Mouse (Mus musculus): ENCODE data around the gene Adgrv1. TPM values are rescaled to one million over a fixed set of nuclear protein-coding genes. Genes with fewer than 3 reads are reported as not detected.

The Adgrv1 gene
- polyA plus RNA-seq, 1 experiment from 2014 or later, result 1.5 TPM

- H3K36me3 ChIP-seq, result no peaks in the 10 kb centered on the region
- no peak overlapping the region for H3K4me3 ChIP-seq
- no peaks in the 10 kb centered on the region for H3K9me3 ChIP-seq (replicated peaks)
- WGBS, result 67% methylated on average over 4 of the region's 4 CpGs
- ATAC-seq (ENCODE audit: insufficient number of reproducible peaks, low FRiP score), result no peak
- no peak overlapping the region for H3K9ac ChIP-seq
- no peak overlapping the region for H3K27ac ChIP-seq (ENCODE audit: poor library complexity, severe bottlenecking)
- no peak overlapping the region for H3K4me2 ChIP-seq
- H3K4me1 ChIP-seq (replicated peaks), result no peaks in the 10 kb centered on the region
- no peaks in the 10 kb centered on the region for H3K27me3 ChIP-seq (replicated peaks)
These were observed 451.5 kb downstream of the Adgrv1 start for GRCm38 (mm10) chr13:81181459-81181858.

- Histone ChIP-seq H3K4me2 (no peak overlapping the region), H3K4me1 (replicated peaks) (no peaks in the 10 kb centered on the region), H3K27ac (ENCODE audit: poor library complexity, severe bottlenecking) (no peak overlapping the region), H3K9me3 (replicated peaks) (no peaks in the 10 kb centered on the region), H3K4me3 (no peak overlapping the region), H3K36me3 (no peaks in the 10 kb centered on the region), H3K9ac (no peak overlapping the region), H3K27me3 (replicated peaks) (no peaks in the 10 kb centered on the region)
- 65% methylated on average over 4 of the region's 4 CpGs for WGBS
- ATAC-seq (ENCODE audit: insufficient number of reproducible peaks, low FRiP score), result no peak
These were observed 456.1 kb downstream of the Adgrv1 start for GRCm38 (mm10) chr13:81176820-81177219.

- no peak overlapping the region for H3K9ac ChIP-seq
- H3K4me1 ChIP-seq (replicated peaks), result no peaks in the 10 kb centered on the region
- no peak overlapping the region for H3K27ac ChIP-seq (ENCODE audit: poor library complexity, severe bottlenecking)
- H3K9me3 ChIP-seq (replicated peaks), result no peaks in the 10 kb centered on the region
- H3K4me2 ChIP-seq, result no peak overlapping the region
- H3K27me3 ChIP-seq (replicated peaks), result no peaks in the 10 kb centered on the region
- no peak overlapping the region for H3K4me3 ChIP-seq
- no peaks in the 10 kb centered on the region for H3K36me3 ChIP-seq
- ATAC-seq (ENCODE audit: insufficient number of reproducible peaks, low FRiP score), result no peak
- 66% methylated on average over 3 of the region's 3 CpGs for WGBS
These were observed 456.9 kb downstream of the Adgrv1 start for GRCm38 (mm10) chr13:81176071-81176470.

- Histone ChIP-seq H3K36me3 (no peaks in the 10 kb centered on the region), H3K27me3 (replicated peaks) (no peaks in the 10 kb centered on the region), H3K4me1 (replicated peaks) (no peaks in the 10 kb centered on the region), H3K9me3 (replicated peaks) (no peaks in the 10 kb centered on the region), H3K4me2 (no peak overlapping the region), H3K9ac (no peak overlapping the region), H3K4me3 (no peak overlapping the region), H3K27ac (ENCODE audit: poor library complexity, severe bottlenecking) (no peak overlapping the region)
- 69% methylated on average over 3 of the region's 3 CpGs for WGBS
- no peak for ATAC-seq (ENCODE audit: insufficient number of reproducible peaks, low FRiP score)
These were observed 461.8 kb downstream of the Adgrv1 start for GRCm38 (mm10) chr13:81171115-81171514.

GRCm38 (mm10) chr13:81167450-81167849 is 465.5 kb downstream of the Adgrv1 start:
- H3K36me3 ChIP-seq, result no peaks in the 10 kb centered on the region
- H3K4me1 ChIP-seq (replicated peaks), result no peaks in the 10 kb centered on the region
- no peak overlapping the region for H3K27ac ChIP-seq (ENCODE audit: poor library complexity, severe bottlenecking)
- no peak overlapping the region for H3K4me3 ChIP-seq
- no peak for ATAC-seq (ENCODE audit: insufficient number of reproducible peaks, low FRiP score)
- H3K27me3 ChIP-seq (replicated peaks), result no peaks in the 10 kb centered on the region
- 78% methylated on average over 6 of the region's 6 CpGs for WGBS
- H3K9ac ChIP-seq, result no peak overlapping the region
- H3K4me2 ChIP-seq, result no peak overlapping the region
- no peaks in the 10 kb centered on the region; the same call in 1 of the 2 replicates for H3K9me3 ChIP-seq (replicated peaks)

GRCm38 (mm10) chr13:81159808-81160207 is 473.1 kb downstream of the Adgrv1 start:
- 75% methylated on average over 2 of the region's 2 CpGs for WGBS
- H3K4me1 ChIP-seq (replicated peaks), result no peaks in the 10 kb centered on the region
- H3K4me2 ChIP-seq, result no peak overlapping the region
- no peak overlapping the region for H3K27ac ChIP-seq (ENCODE audit: poor library complexity, severe bottlenecking)
- H3K9ac ChIP-seq, result no peak overlapping the region
- no peaks in the 10 kb centered on the region for H3K27me3 ChIP-seq (replicated peaks)
- no peak overlapping the region for H3K4me3 ChIP-seq
- H3K36me3 ChIP-seq, result no peaks in the 10 kb centered on the region
- no peaks in the 10 kb centered on the region; the same call in 1 of the 2 replicates for H3K9me3 ChIP-seq (replicated peaks)
- no peak for ATAC-seq (ENCODE audit: insufficient number of reproducible peaks, low FRiP score)

GRCm38 (mm10) chr13:81155322-81155721 is 477.6 kb downstream of the Adgrv1 start:
- H3K4me3 ChIP-seq, result no peak overlapping the region
- no peaks in the 10 kb centered on the region for H3K36me3 ChIP-seq
- no peaks in the 10 kb centered on the region for H3K27me3 ChIP-seq (replicated peaks)
- ATAC-seq (ENCODE audit: insufficient number of reproducible peaks, low FRiP score), result peak; percentile 66; the same call in 1 of the 2 replicates
- H3K4me1 ChIP-seq (replicated peaks), result no peaks in the 10 kb centered on the region
- H3K27ac ChIP-seq (ENCODE audit: poor library complexity, severe bottlenecking), result no peak overlapping the region
- no peak overlapping the region for H3K4me2 ChIP-seq
- H3K9ac ChIP-seq, result no peak overlapping the region
- no peaks in the 10 kb centered on the region for H3K9me3 ChIP-seq (replicated peaks)

- WGBS, result 67% methylated on average over 1 of the region's 1 CpGs
- no peaks in the 10 kb centered on the region for H3K36me3 ChIP-seq
- no peak for ATAC-seq (ENCODE audit: insufficient number of reproducible peaks, low FRiP score)
- no peaks in the 10 kb centered on the region for H3K9me3 ChIP-seq (replicated peaks)
- H3K27ac ChIP-seq (ENCODE audit: poor library complexity, severe bottlenecking), result no peak overlapping the region
- no peak overlapping the region for H3K9ac ChIP-seq
- H3K4me3 ChIP-seq, result no peak overlapping the region
- no peaks in the 10 kb centered on the region for H3K4me1 ChIP-seq (replicated peaks)
- no peak overlapping the region for H3K4me2 ChIP-seq
- no peaks in the 10 kb centered on the region for H3K27me3 ChIP-seq (replicated peaks)
These were observed 488.5 kb downstream of the Adgrv1 start for GRCm38 (mm10) chr13:81144434-81144833.

GRCm38 (mm10) chr13:81142268-81142884 is 490.6 kb downstream of the Adgrv1 start:
- H3K4me2 ChIP-seq, result no peak overlapping the region
- WGBS, result 83% methylated on average over 6 of the region's 6 CpGs
- no peaks in the 10 kb centered on the region for H3K4me1 ChIP-seq (replicated peaks)

GRCm38 (mm10) chr13:81136652-81137422 is 496.1 kb downstream of the Adgrv1 start:
- no peak overlapping the region for H3K4me2 ChIP-seq
- no peaks in the 10 kb centered on the region for H3K36me3 ChIP-seq
- H3K27me3 ChIP-seq (replicated peaks), result no peaks in the 10 kb centered on the region
- ATAC-seq (ENCODE audit: insufficient number of reproducible peaks, low FRiP score), result peak; percentile 34; the same call in 1 of the 2 replicates
- no peak overlapping the region for H3K4me3 ChIP-seq
- H3K9me3 ChIP-seq (replicated peaks), result no peaks in the 10 kb centered on the region
- H3K27ac ChIP-seq (ENCODE audit: poor library complexity, severe bottlenecking), result no peak overlapping the region
- WGBS, result 47% methylated on average over 11 of the region's 11 CpGs
- peaks cover 35% of the 10 kb centered on the region for H3K4me1 ChIP-seq (replicated peaks)
- no peak overlapping the region for H3K9ac ChIP-seq

More at GRCm38 (mm10) chr13:81142268-81142884, 490.6 kb downstream of the Adgrv1 start:
- no peaks in the 10 kb centered on the region for H3K9me3 ChIP-seq (replicated peaks)
- no peak overlapping the region for H3K27ac ChIP-seq (ENCODE audit: poor library complexity, severe bottlenecking)
- no peaks in the 10 kb centered on the region for H3K27me3 ChIP-seq (replicated peaks)
- no peak for ATAC-seq (ENCODE audit: insufficient number of reproducible peaks, low FRiP score)
- H3K9ac ChIP-seq, result no peak overlapping the region
- no peaks in the 10 kb centered on the region for H3K36me3 ChIP-seq
- no peak overlapping the region for H3K4me3 ChIP-seq

- H3K27me3 ChIP-seq (replicated peaks), result no peaks in the 10 kb centered on the region
- no peaks in the 10 kb centered on the region for H3K9me3 ChIP-seq (replicated peaks)
- no peaks in the 10 kb centered on the region for H3K36me3 ChIP-seq
- H3K4me3 ChIP-seq, result no peak overlapping the region
- no peak for ATAC-seq (ENCODE audit: insufficient number of reproducible peaks, low FRiP score)
- 76% methylated on average over 10 of the region's 10 CpGs for WGBS
- H3K4me1 ChIP-seq (replicated peaks), result peaks cover 44% of the 10 kb centered on the region
- H3K27ac ChIP-seq (ENCODE audit: poor library complexity, severe bottlenecking), result no peak overlapping the region
- no peak overlapping the region for H3K9ac ChIP-seq
- H3K4me2 ChIP-seq, result no peak overlapping the region
These were observed 497.0 kb downstream of the Adgrv1 start for GRCm38 (mm10) chr13:81135953-81136352.
